Comparison of ENCODE assay signal across 9 mouse cellular contexts in the genomic region with DNA sequence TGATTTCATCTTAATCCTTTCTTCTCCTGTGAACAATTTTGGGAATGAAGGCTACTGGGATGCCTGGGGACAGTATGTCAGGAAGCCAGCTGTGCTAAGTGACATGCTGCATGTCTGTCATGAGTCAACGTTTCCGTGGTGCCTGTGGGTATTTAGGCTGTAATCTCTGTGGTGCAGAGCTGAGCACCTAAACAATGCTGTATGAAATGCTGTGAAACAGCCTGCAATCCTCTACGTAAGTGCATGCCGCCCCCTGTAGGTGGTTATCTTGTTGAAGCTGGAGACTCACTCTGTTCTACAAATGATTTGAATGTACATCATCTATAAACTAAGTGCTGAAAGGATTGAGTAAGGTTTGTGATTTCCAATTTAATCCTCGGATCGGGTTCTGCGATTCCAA. TPM values are rescaled to one million over a fixed set of nuclear protein-coding genes. Genes with fewer than 3 reads are reported as not detected.
DNase-seq lines count a peak whose midpoint lies in the region; ATAC-seq and TF ChIP-seq lines count a peak whose summit lies in the region.
"Had no signal": no experiment of that assay in that cellular context is flagged by ENCODE, and none has a peak within 500 bp of the region (broad histone marks: within the 10 kb centered on the region; RNA-seq: fewer than 3 reads in every experiment).

No protein-coding gene starts in this region.

- ATAC-seq in forebrain, embryonic 15.5 days (replicated peaks) = 0 out of 2 replicates have a peak, but pooled peaks have one; percentile 43
- no peak for ATAC-seq in lung, embryonic 14.5 days (ENCODE audit: insufficient read depth)

- H3K27me3 ChIP-seq in forebrain, embryonic 15.5 days = no peaks in the 10 kb centered on the region
- H3K27me3 ChIP-seq in lung, embryonic 14.5 days (ENCODE audit: insufficient read depth, low read length) = no peaks in the 10 kb centered on the region

- H3K36me3 ChIP-seq in forebrain, embryonic 15.5 days = no peaks in the 10 kb centered on the region
- no peaks in the 10 kb centered on the region for H3K36me3 ChIP-seq in lung, embryonic 14.5 days (ENCODE audit: insufficient read depth)

- no peaks in the 10 kb centered on the region for H3K9me3 ChIP-seq in forebrain, embryonic 15.5 days
- no peaks in the 10 kb centered on the region for H3K9me3 ChIP-seq in lung, embryonic 14.5 days (ENCODE audit: low read depth, low read length)

- H3K4me3 ChIP-seq in forebrain, embryonic 15.5 days = no peak overlapping the region
- H3K4me3 ChIP-seq in lung, embryonic 14.5 days (ENCODE audit: low read depth, low read length) = no peak overlapping the region

- WGBS in forebrain, embryonic 15.5 days = 42% methylated on average over 7 of the region's 7 CpGs
- WGBS in lung, embryonic 14.5 days = 40% methylated on average over 7 of the region's 7 CpGs

- peak; percentile 45 for DNase-seq in urinary bladder, postnatal 25 days (ENCODE audit: low spot score)
- DNase-seq in urinary bladder, postnatal 10 days (ENCODE audit: low spot score) = no peak
- peak; percentile 79 to 85 for DNase-seq in adrenal gland, postnatal 36 days
- DNase-seq in kidney, postnatal 25 days = peak; percentile 44 to 76
- peak; percentile 83 for DNase-seq in lung, embryonic 14.5 days
- DNase-seq in right cerebral cortex, adult 2 months (ENCODE audit: low spot score in 2 of 2) = peak; percentile 83 to 85
- DNase-seq in yolk sac, embryonic 10.5 days (ENCODE audit: low spot score) = no peak

- no peak overlapping the region for H3K4me2 ChIP-seq in forebrain, embryonic 15.5 days (replicated peaks)
- H3K4me2 ChIP-seq in lung, embryonic 14.5 days = no peak overlapping the region

- H3K27ac ChIP-seq in forebrain, embryonic 15.5 days (replicated peaks) = no peak overlapping the region
- H3K27ac ChIP-seq in lung, embryonic 14.5 days (ENCODE audit: low read depth) = no peak overlapping the region

- no peaks in the 10 kb centered on the region for H3K4me1 ChIP-seq in forebrain, embryonic 15.5 days
- no peaks in the 10 kb centered on the region for H3K4me1 ChIP-seq in lung, embryonic 14.5 days (ENCODE audit: insufficient read depth)

- H3K9ac ChIP-seq in forebrain, embryonic 15.5 days (replicated peaks) = no peak overlapping the region
- H3K9ac ChIP-seq in lung, embryonic 14.5 days = no peak overlapping the region

- TF ChIP-seq CTCF in lung, embryonic 14.5 days (IDR thresholded peaks at IDR 0.05; ENCODE audit: low read depth) = peak; percentile 76

RNA-seq across cellular contexts. Expression of a gene that starts 29.5 kb away (rescaled TPM):
- total RNA-seq in adrenal gland, postnatal 36 days (2021) = 10 to 100 TPM; 15.1 to 26.7 TPM
- polyA plus RNA-seq in forebrain, embryonic 15.5 days (2015; fragmentation: Nextera tagmentation; extraction: Ambion mirVana) = 10.3 and 10.9 TPM in 2 replicates
- polyA plus RNA-seq in lung, embryonic 14.5 days (2014; fragmentation: Nextera tagmentation; extraction: Ambion mirVana) = 8.1 and 9.2 TPM in 2 replicates

RNA-seq across cellular contexts. Expression of a gene that starts 46.4 kb away (rescaled TPM):
- total RNA-seq in adrenal gland, postnatal 36 days (2021) = 1,000 to 10,000 TPM in 1 of 2 experiments, 100 to 1,000 TPM in 1; 477 to 1,743 TPM
- not detected in 2 replicates for polyA plus RNA-seq in forebrain, embryonic 15.5 days (2015; fragmentation: Nextera tagmentation; extraction: Ambion mirVana)
- 0.17 TPM in 1 of 2 replicates, not detected in the other for polyA plus RNA-seq in lung, embryonic 14.5 days (2014; fragmentation: Nextera tagmentation; extraction: Ambion mirVana)
- polyA plus RNA-seq: neural tube, embryonic 14.5 days had no signal

Comparison
In these comparisons a context has a peak if more than half of its experiments do, and no peak if none do; other contexts are left out.
1. DNase-seq: peak in urinary bladder, postnatal 25 days (single experiment), adrenal gland, postnatal 36 days (2 of 2), kidney, postnatal 25 days (2 of 2), lung, embryonic 14.5 days (single experiment) and right cerebral cortex, adult 2 months (2 of 2); none in urinary bladder, postnatal 10 days (single experiment) and yolk sac, embryonic 10.5 days (single experiment).